8 mouse cellular contexts compared by ENCODE assay signal in genomic region chr11:96966914-96967543, GRCm38 (mm10). TPM values are rescaled to one million over a fixed set of nuclear protein-coding genes. Genes with fewer than 3 reads are reported as not detected.
DNase-seq lines count a peak whose midpoint lies in the region; ATAC-seq and TF ChIP-seq lines count a peak whose summit lies in the region.

No protein-coding gene starts in this region.

- H3K4me2 ChIP-seq in CH12.LX (ENCODE audit: insufficient read depth, low read depth, poor library complexity, severe bottlenecking) = peak overlapping the region; percentile 93

- ATAC-seq in hematopoietic stem cell, adult 5-6 weeks (replicated peaks in 1 of 2; ENCODE audit: insufficient read depth in 1 of 2, low FRiP score in 2 of 2, low TSS enrichment in 1 of 2, low read depth in 1 of 2, poor library complexity in 2 of 2, severe bottlenecking in 2 of 2) = peak; percentile 71 to 74
- ATAC-seq in monocyte, adult 5-6 weeks (replicated peaks; ENCODE audit: insufficient number of reproducible peaks, low FRiP score, low TSS enrichment, poor library complexity, severe bottlenecking) = peak; percentile 80

- H3K9me3 ChIP-seq in CH12.LX (replicated peaks; ENCODE audit: low read length) = no peaks in the 10 kb centered on the region

- TF ChIP-seq CTCF in kidney, adult 2 months (conservative IDR thresholded peaks at IDR 0.05; ENCODE audit: insufficient read depth, insufficient read length, low read depth, low read length) = no peak
- TF ChIP-seq CTCF in CH12.LX (conservative IDR thresholded peaks at IDR 0.05 in 1 of 2, IDR thresholded peaks at IDR 0.05 in 1 of 2; ENCODE audit: low read depth in 2 of 2, low read length in 2 of 2) = no peak

- WGBS in kidney, adult 2 months = 39% methylated on average over 13 of the region's 13 CpGs

- H3K4me3 ChIP-seq in kidney, adult 2 months (ENCODE audit: insufficient read depth, low read depth, low read length) = peak overlapping the region; percentile 18
- peak overlapping the region; percentile 45 to 53 (median 51) for H3K4me3 ChIP-seq in CH12.LX (replicated peaks in 1 of 3; ENCODE audit: low read depth in 2 of 3, low read length in 2 of 3, poor library complexity in 1 of 3)

- no peaks in the 10 kb centered on the region for H3K27me3 ChIP-seq in kidney, adult 2 months (replicated peaks; ENCODE audit: control insufficient read depth, insufficient read depth, low read length)
- H3K27me3 ChIP-seq in CH12.LX (replicated peaks) = no peaks in the 10 kb centered on the region

- in situ Hi-C loops in CH12.LX (cut with MboI; ENCODE audit: low pct_ligation_motif_present, low pct_unique_long_range_greater_than_20kb, low sequenced_read_pairs) = no loop called here

- no peak for TF ChIP-seq RAD21 in CH12.LX (IDR thresholded peaks at IDR 0.05; ENCODE audit: low read depth, low read length)

- peak overlapping the region; percentile 84 for H3K27ac ChIP-seq in kidney, adult 2 months (ENCODE audit: insufficient read depth, low read depth, low read length)
- peak overlapping the region; percentile 77 for H3K27ac ChIP-seq in CH12.LX (ENCODE audit: insufficient read depth, low read depth)

- peaks cover 28% of the 10 kb centered on the region for H3K4me1 ChIP-seq in kidney, adult 2 months (ENCODE audit: control insufficient read depth, insufficient read depth, low read length)
- H3K4me1 ChIP-seq in CH12.LX (ENCODE audit: control insufficient read depth in 1 of 2, insufficient read depth in 2 of 2) = peaks cover 10 to 57% of the 10 kb centered on the region in 2 experiments

- intact Hi-C loops in left cerebral cortex, postnatal 14 days (cut with DNase I) = no loop called here

- dilution Hi-C loops in CH12.LX (cut with MboI; ENCODE audit: extremely low pct_ligation_motif_present, extremely low pct_unique_long_range_greater_than_20kb, low sequenced_read_pairs) = no loop called here

- H3K36me3 ChIP-seq in kidney, adult 2 months (ENCODE audit: control insufficient read depth, insufficient read depth, low read length) = no peaks in the 10 kb centered on the region
- peaks cover 18 to 45% of the 10 kb centered on the region in 2 experiments for H3K36me3 ChIP-seq in CH12.LX (replicated peaks in 1 of 2; ENCODE audit: control insufficient read depth in 1 of 2, insufficient read depth in 1 of 2, low read length in 1 of 2)

- TF ChIP-seq EP300 in CH12.LX (IDR thresholded peaks at IDR 0.05; ENCODE audit: low read length) = peak; percentile 55; the same call in 1 of the 2 replicates

- peak; percentile 52 for DNase-seq in kidney, adult 2 months
- no peak for DNase-seq in kidney, adult 18-20 months
- DNase-seq in CH12.LX (ENCODE audit: extremely low read depth) = peak; percentile 63
- DNase-seq in layer of hippocampus, postnatal 10 days (ENCODE audit: low spot score in 2 of 2) = no peak
- no peak for DNase-seq in urinary bladder, postnatal 4 days (ENCODE audit: low spot score in 2 of 2)
- DNase-seq in left cerebral cortex, postnatal 14 days (ENCODE audit: low spot score in 2 of 2) = no peak

- peaks cover 26% of the 10 kb centered on the region for H3K79me2 ChIP-seq in CH12.LX (replicated peaks; ENCODE audit: control insufficient read depth, extremely low read depth, insufficient read depth, poor library complexity, severe bottlenecking)

- no peak for TF ChIP-seq POLR2A in kidney, adult 2 months (IDR thresholded peaks at IDR 0.05; ENCODE audit: low read depth, low read length)
- peak; percentile 52 for TF ChIP-seq POLR2A in CH12.LX (IDR thresholded peaks at IDR 0.05; ENCODE audit: low read depth, low read length)

- H3K9ac ChIP-seq in CH12.LX (ENCODE audit: insufficient read depth, low read depth) = peak overlapping the region; percentile 58

TF ChIP-seq in CH12.LX, 34 proteins besides CTCF, POLR2A, EP300 and RAD21 (continues in another document):
- TF ChIP-seq ZMIZ1 (IDR thresholded peaks at IDR 0.05; ENCODE audit: low read depth, low read length) (peak; percentile 89), KAT2A (IDR thresholded peaks at IDR 0.05; ENCODE audit: insufficient replicate concordance, low read length) (no peak), ETS1 (conservative IDR thresholded peaks at IDR 0.05; ENCODE audit: low read depth, low read length) (peak; percentile 61), MAFK (IDR thresholded peaks at IDR 0.05; ENCODE audit: insufficient replicate concordance, low read length) (no peak), SMC3 (IDR thresholded peaks at IDR 0.05; ENCODE audit: low read depth, low read length) (no peak), CHD2 (IDR thresholded peaks at IDR 0.05; ENCODE audit: low read length) (peak; percentile 58), ZKSCAN1 (IDR thresholded peaks at IDR 0.05; ENCODE audit: borderline replicate concordance, low read depth, low read length) (no peak), NELFE (IDR thresholded peaks at IDR 0.05; ENCODE audit: low read depth, low read length) (peak; percentile 47; the same call in 1 of the 2 replicates), GABPA (IDR thresholded peaks at IDR 0.05; ENCODE audit: insufficient replicate concordance, low read depth, low read length) (no peak), TBP (conservative IDR thresholded peaks at IDR 0.05; ENCODE audit: low read depth, low read length) (peak; percentile 42; the same call in 1 of the 2 replicates), RCOR1 (conservative IDR thresholded peaks at IDR 0.05; ENCODE audit: low read depth, low read length) (0 out of 2 replicates have a peak, but pooled peaks have one; percentile 49), SIN3A (IDR thresholded peaks at IDR 0.05; ENCODE audit: low read length) (peak; percentile 78), MEF2A (IDR thresholded peaks at IDR 0.05; ENCODE audit: borderline replicate concordance, low read depth, low read length) (no peak), POLR2AphosphoS2 (IDR thresholded peaks at IDR 0.05; ENCODE audit: low read depth, low read length) (peak; percentile 74; the same call in 1 of the 2 replicates), HCFC1 (IDR thresholded peaks at IDR 0.05; ENCODE audit: low read depth, low read length) (no peak; the same call in 1 of the 2 replicates), JUN (IDR thresholded peaks at IDR 0.05; ENCODE audit: insufficient read depth, low read depth, low read length) (no peak), ZC3H11A (IDR thresholded peaks at IDR 0.05; ENCODE audit: low read depth, low read length) (no peak), NRF1 (IDR thresholded peaks at IDR 0.05; ENCODE audit: low read depth, low read length) (no peak), ZNF384 (IDR thresholded peaks at IDR 0.05; ENCODE audit: low read depth, low read length) (0 out of 2 replicates have a peak, but pooled peaks have one; percentile 28), IRF4 (IDR thresholded peaks at IDR 0.05; ENCODE audit: low read depth, low read length) (no peak; the same call in none of the 2 replicates), USF1 (IDR thresholded peaks at IDR 0.05; ENCODE audit: low read depth, low read length) (no peak), MYC (IDR thresholded peaks at IDR 0.05; ENCODE audit: low read depth, low read length) (no peak; the same call in 1 of the 2 replicates), JUND (conservative IDR thresholded peaks at IDR 0.05; ENCODE audit: low read depth, low read length) (peak; percentile 47), MXI1 (IDR thresholded peaks at IDR 0.05; ENCODE audit: low read depth, low read length) (peak; percentile 57), TCF12 (IDR thresholded peaks at IDR 0.05; ENCODE audit: low read depth, low read length) (peak; percentile 74)

RNA-seq across cellular contexts. Expression of gene Sp2, which starts 15.7 kb away (rescaled TPM):
- polyA plus RNA-seq in kidney, adult 2 months (2012; rRNA removed) = 11.9 and 13.3 TPM in 2 replicates
- 2.1 and 2.8 TPM in 2 replicates for total RNA-seq in CH12.LX (2012; rRNA removed)
- 1.1 TPM in 2 replicates for total RNA-seq in CH12.LX (2014; rRNA removed)
- 15.9 and 21.0 TPM in 2 replicates for polyA plus RNA-seq in CH12.LX (2012; ENCODE audit: insufficient read length, low read depth)
- 2.5 and 3.1 TPM in 2 replicates for total RNA-seq in hematopoietic stem cell, adult 5-6 weeks (2017)
- total RNA-seq in monocyte, adult 5-6 weeks (2017) = 4.2 to 7.6 TPM (median 7.1 TPM) in 3 replicates
- 10 to 100 TPM; 11.5 to 12.0 TPM for total RNA-seq in layer of hippocampus, postnatal 10 days (2021)
- 10 to 100 TPM; 10.1 to 11.8 TPM for total RNA-seq in left cerebral cortex, postnatal 14 days (2021)

RNA-seq across cellular contexts. Expression of gene Pnpo, which starts 23.2 kb away (rescaled TPM):
- 73.0 and 77.1 TPM in 2 replicates for polyA plus RNA-seq in kidney, adult 2 months (2012; rRNA removed)
- total RNA-seq in CH12.LX (2012; rRNA removed) (38.5 and 42.9 TPM in 2 replicates), CH12.LX (2014; rRNA removed) (54.3 and 56.2 TPM in 2 replicates)
- 32.5 and 36.3 TPM in 2 replicates for polyA plus RNA-seq in CH12.LX (2012; ENCODE audit: insufficient read length, low read depth)
- 32.5 and 32.6 TPM in 2 replicates for total RNA-seq in hematopoietic stem cell, adult 5-6 weeks (2017)
- total RNA-seq in monocyte, adult 5-6 weeks (2017) = 18.3 to 23.7 TPM (median 20.6 TPM) in 3 replicates
- 10 to 100 TPM; 28.0 to 28.8 TPM for total RNA-seq in layer of hippocampus, postnatal 10 days (2021)
- total RNA-seq in left cerebral cortex, postnatal 14 days (2021) = 10 to 100 TPM; 38.0 to 40.3 TPM

RNA-seq across cellular contexts. Expression of gene Prr15l, which starts 39.1 kb away (rescaled TPM):
- polyA plus RNA-seq in kidney, adult 2 months (2012; rRNA removed) = 114 and 119 TPM in 2 replicates
- 0.08 TPM in 2 replicates for total RNA-seq in CH12.LX (2012; rRNA removed)
- total RNA-seq in CH12.LX (2014; rRNA removed) = not detected in 2 replicates
- polyA plus RNA-seq in CH12.LX (2012; ENCODE audit: insufficient read length, low read depth) = 0.19 and 0.31 TPM in 2 replicates
- 0.74 TPM in 1 of 2 replicates, not detected in the other for total RNA-seq in hematopoietic stem cell, adult 5-6 weeks (2017)
- 0.29 TPM in 1 of 3 replicates, not detected in the others for total RNA-seq in monocyte, adult 5-6 weeks (2017)
- total RNA-seq in layer of hippocampus, postnatal 10 days (2021) = not detected
- not detected for total RNA-seq in left cerebral cortex, postnatal 14 days (2021)

RNA-seq across cellular contexts. Expression of gene Sp6, which starts 46.2 kb away (rescaled TPM):
- 0.91 and 0.95 TPM in 2 replicates for polyA plus RNA-seq in kidney, adult 2 months (2012; rRNA removed)
- total RNA-seq in CH12.LX (2012; rRNA removed) (44.3 and 65.5 TPM in 2 replicates), CH12.LX (2014; rRNA removed) (15.8 and 18.4 TPM in 2 replicates)
- 10.0 and 10.1 TPM in 2 replicates for polyA plus RNA-seq in CH12.LX (2012; ENCODE audit: insufficient read length, low read depth)
- total RNA-seq in hematopoietic stem cell, adult 5-6 weeks (2017) = 0.05 and 0.19 TPM in 2 replicates
- not detected in 3 replicates for total RNA-seq in monocyte, adult 5-6 weeks (2017)
- total RNA-seq in layer of hippocampus, postnatal 10 days (2021) = 1 to 10 TPM; 1.4 TPM
- total RNA-seq in left cerebral cortex, postnatal 14 days (2021) = 1 to 10 TPM; 2.6 to 2.7 TPM

RNA-seq across cellular contexts. Expression of gene Cdk5rap3, which starts 50.7 kb away (rescaled TPM):
- polyA plus RNA-seq in kidney, adult 2 months (2012; rRNA removed) = 35.6 and 37.2 TPM in 2 replicates
- total RNA-seq in CH12.LX (2012; rRNA removed) (96.3 and 112 TPM in 2 replicates), CH12.LX (2014; rRNA removed) (59.5 and 61.6 TPM in 2 replicates)
- polyA plus RNA-seq in CH12.LX (2012; ENCODE audit: insufficient read length, low read depth) = 70.3 and 80.0 TPM in 2 replicates
- total RNA-seq in hematopoietic stem cell, adult 5-6 weeks (2017) = 48.3 and 59.6 TPM in 2 replicates
- 38.4 to 51.0 TPM (median 44.6 TPM) in 3 replicates for total RNA-seq in monocyte, adult 5-6 weeks (2017)
- 10 to 100 TPM; 53.4 to 59.6 TPM for total RNA-seq in layer of hippocampus, postnatal 10 days (2021)
- 10 to 100 TPM; 38.9 to 39.9 TPM for total RNA-seq in left cerebral cortex, postnatal 14 days (2021)

Comparison
In these comparisons a context has a peak if more than half of its experiments do, and no peak if none do; other contexts are left out.
1. DNase-seq: peak in kidney, adult 2 months (single experiment) and CH12.LX (single experiment); none in kidney, adult 18-20 months (single experiment), layer of hippocampus, postnatal 10 days (0 of 2), urinary bladder, postnatal 4 days (0 of 2) and left cerebral cortex, postnatal 14 days (0 of 2).